Mouse (Mus musculus) c-Kit-positive CD71-positive TER-119-positive erythroid progenitor cells, embryonic 14.5 days (primary cell): ENCODE results near the gene Tef.

Experiments
- DNase-seq: peaks from one replicate; pipeline ENCODE4 v3.0.0-alpha.2; 2013; ENCODE audit warnings: low spot score

Tef gene

DNA sequence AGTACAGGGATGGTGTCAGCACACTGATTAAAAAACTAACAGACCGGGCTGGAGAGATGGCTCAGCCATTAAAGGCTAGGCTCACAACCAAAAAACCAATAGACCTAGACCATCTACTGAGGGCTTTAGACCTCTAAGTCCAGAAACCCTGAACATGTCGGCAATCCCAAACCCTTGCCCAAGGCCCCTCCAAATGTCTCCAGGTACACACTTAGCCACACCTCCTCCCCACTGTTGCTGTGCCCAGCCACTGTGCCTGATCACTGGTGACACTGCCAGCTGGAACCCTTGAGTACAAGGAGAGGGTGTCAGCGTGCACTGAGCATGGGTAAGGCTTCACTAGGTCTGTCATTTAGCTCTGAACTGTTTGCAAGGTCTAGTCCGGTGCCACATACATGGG, 3.8 kb upstream of the Tef start:
- no peak for DNase-seq

DNA sequence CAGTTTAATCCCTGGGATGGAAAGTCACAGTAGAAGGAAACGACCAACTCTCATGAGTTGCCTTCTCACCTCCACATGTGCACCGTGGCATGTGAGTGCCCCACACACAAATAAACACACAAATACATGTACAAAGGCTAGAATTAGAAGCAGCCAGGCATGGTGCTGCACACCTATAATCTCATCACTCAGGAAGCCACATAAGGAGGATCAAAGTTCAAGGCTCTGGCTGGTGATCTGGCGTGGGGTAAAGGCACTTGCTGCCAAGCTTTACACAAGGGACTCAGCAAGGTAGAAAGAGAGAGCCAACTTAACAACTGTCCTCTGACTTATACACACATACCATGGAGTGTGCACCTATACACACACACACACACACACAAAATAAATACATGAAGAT, 1.8 kb upstream of the Tef start:
- no peak for DNase-seq

DNA sequence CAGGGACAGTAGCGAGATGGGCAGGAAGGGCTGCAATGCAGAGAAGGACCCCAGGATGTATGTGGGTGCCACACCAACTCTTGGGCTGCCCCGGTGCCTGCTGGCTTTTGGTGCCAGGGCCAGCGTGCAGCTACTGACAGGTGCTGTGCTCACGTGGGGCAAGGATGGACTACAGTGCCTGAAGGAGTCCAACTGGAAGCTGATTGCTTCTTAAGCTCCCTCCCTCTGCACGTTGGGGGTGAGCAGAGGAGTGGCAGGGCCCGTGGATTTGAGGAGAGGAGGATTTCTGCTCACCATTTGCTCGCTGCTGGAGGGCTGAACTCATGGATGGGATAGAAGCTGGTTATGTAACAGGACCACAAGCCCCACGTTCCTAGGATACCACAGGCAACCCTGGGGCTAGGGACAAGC, 725 bp downstream of the Tef start:
- DNase-seq: no peak

DNA sequence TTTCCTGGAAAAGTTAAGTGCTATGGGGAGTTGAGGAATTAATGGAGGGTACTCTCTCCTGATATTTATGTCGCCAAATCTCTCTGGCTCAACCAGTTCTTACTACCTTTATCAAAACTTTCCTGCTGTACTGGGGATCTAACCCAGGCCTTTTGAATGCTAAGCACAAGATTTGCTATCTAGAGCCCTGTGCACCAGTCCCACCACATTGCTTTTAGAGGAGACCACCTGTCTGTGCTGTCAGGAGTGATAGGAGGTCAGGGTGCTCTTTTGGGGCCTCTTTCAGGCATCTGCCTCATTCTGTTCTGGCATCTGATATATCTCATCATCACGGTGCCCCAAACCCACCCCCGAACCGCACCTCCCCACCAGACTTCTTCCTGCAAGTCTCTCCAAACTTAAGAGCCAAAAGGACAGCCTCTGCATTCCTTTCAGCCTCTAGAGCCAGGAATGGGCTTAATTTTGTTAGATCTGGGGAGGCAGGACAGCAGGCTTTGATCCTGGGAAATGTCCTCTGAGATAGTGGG, 1.3 kb downstream of the Tef start:
- no peak for DNase-seq

DNA sequence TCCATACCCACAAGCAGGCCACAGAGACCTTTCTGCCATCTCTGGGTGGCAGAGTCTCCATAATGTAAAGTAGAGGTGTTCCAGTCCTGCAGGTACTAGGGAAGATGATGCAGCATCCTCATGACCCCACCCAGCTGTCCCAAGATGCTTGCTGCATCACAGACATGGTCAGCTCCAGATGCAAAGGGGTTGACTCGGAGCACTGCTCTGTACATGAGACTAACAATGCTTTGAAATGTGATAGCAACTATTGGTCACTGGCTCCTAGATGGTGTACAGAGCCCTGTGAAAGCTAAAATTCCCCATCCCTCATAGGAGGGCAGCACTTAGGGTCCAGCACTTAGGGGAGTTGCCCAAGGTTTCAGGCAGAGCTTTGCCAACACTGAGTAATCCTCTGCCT, 2.0 kb downstream of the Tef start:
- no peak for DNase-seq

DNA sequence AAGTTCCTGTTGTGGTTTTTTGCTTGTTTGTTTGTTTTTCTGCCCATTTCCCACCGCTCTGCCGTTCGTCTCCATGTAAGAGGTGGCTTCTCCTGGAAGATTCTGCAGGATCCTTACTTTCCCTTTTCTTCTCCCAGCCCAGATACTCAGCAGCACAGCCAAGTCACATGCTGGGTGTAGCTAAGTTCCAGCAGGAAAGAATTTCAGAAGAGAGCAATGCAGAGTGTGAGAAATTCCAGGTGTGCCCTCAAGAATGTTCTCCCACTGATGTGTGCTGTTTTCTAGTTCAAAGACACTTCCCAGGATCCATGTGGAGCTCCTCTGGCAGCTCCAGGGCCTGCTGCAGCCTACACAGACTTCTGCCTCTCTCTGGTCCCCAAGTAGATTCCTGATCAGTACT, 2.7 kb downstream of the Tef start:
- no peak for DNase-seq

DNA sequence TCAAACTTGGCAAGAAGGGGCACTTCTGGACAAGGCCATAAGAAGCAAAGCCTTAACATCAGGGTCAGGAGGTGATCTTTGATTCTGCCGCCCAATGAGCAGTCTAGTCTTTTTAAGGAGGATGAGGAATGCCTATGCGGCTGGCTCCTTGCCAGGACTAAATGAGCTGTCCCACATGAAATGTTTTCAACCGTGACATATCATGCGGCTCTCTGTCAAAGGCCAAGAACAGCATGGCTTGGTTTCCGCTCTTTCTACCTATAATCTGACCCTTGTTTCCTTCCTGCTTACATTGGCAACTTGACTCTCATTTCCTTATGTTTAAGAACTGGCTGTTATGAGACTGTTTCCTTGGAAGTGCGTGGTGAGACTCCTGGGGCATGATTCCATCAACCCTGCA, 3.4 kb downstream of the Tef start:
- DNase-seq: no peak

DNA sequence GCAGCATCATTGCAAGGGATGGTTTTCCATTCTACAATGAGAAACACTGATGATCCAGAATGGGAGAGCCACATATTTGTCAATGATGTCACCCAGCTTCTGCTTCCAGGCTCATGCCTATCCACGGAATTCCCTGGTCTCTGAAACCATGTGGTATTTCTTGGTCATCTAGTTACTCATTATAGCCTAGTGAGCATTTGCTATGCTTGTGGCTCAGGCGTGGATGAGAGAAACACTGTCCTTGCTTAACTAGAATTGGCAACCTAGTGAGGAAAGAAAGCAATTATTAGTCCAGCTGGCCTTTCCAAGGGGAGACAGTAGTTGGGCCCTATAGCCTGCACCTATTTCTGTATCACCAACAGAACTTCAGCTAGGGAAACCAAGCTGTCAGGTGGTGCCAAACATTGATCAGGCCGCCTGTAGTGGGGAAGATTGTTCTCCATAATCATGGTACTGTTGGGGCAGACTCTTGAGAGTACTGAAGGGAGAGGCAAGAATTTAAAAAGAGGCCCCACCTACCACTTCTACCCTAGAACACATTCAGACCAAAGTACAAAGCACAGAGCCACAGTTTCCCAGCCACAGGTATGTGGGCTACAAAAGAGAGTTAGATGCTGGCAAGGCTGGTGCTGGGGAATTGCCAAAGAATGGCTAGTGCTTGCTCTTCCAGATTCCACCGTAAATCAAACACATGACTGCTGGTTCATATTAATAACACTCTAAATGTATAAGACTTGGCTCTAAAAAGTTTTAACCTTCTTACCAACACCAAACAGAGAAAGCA, 4.6 kb downstream of the Tef start:
- DNase-seq: no peak

DNA sequence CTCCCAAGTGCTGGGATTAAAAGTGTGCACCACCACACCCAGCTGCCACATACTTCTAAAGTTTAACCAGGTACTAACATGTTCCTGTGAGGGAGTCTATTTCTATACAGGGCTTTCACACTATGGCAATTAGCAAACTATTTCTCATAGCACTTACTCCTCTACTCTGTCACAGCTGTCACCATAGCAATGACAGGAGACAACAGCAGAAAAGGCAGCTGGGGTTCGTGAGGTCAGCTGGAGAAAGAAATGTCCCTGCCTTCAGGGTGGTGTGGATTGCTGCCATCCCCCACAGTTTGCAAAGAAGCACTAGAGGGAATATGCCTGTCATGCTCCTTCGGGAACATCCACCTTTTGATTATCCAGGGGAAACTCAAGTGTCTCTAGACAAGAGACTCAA, 6.6 kb downstream of the Tef start:
- DNase-seq: no peak

DNA sequence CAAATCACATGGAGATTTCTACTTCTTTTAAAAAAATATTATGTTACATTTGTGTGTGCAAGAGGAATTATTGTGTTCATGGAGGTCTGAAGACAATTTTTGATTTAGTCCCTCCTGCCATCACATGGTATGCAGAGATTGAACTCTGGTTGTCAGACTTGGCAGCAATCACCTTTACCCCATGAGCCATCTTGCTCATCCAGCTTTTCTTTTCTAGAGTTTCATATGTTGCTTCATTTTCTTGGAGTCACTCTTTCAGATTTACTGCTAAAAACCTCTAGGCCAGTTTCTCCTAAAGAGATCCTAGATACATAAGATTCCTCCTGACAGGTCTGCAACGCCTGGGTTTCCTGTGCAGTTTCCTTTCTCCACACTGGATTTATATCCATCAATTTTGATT, 7.3 kb downstream of the Tef start:
- DNase-seq: no peak

DNA sequence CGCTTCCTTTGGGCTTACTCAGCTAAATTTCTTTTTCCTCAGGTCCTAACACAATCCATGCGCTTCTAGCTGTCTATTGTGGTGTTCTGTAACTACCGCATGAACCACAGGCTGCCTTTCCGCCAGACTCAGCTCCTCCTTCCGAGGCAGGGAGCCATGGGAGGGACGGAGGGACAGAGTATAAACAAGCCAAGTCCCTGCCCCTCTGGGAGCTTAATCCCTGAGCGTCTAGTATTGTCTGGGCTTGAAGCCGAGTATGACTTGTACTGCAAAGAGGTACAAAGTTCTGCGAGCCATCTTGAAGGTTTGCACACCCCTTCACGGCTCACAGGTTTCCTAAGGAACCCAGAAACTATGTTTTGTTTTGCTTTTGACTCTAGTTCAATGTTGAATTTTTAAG, 7.9 kb downstream of the Tef start:
- DNase-seq: no peak

DNA sequence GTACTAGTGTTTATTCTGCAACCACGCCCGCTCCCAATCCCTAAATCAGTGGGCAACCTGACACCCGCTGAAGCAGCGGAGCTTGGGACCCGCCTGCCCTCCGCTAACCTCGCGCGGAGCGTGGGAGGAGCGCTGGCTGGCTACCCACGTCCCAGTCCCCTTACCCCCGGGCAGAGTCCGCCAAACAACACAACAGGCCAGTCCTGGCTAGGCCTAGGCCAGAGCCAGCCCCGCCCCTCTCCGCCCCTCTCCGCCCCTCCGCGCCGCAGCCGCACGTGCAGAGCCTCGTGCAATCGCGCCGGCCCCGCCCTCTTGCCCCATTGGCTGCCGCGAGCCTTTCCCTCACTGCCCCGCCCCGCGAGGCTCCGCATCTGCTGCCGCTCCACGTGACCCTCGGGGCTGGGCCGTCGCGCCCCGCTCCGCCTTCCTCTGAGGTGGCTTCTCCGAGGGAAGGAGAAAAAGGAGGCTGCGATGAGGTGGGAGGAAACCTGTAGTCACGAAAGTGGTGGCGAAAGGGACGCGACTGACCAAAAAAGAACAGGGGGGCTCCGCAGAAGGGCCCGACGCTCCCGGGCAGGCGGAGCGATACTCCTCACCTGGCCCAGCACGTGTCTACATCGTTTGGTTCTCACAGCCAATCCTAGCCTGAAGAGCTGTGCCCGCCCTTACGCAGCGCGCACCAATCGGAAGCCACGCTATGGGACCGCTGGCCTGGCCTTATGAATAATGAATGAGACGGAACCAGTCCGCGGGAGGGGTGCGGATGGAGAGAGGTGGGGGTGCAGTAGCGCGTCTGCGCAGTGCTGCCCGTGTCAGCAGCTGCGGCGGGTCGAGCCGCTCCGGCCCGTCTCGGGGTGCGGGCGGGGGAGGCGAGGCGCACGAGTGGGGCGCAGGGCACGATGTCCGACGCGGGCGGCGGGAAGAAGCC, 8.7 kb downstream of the Tef start:
- DNase-seq: peak; percentile 95

DNA sequence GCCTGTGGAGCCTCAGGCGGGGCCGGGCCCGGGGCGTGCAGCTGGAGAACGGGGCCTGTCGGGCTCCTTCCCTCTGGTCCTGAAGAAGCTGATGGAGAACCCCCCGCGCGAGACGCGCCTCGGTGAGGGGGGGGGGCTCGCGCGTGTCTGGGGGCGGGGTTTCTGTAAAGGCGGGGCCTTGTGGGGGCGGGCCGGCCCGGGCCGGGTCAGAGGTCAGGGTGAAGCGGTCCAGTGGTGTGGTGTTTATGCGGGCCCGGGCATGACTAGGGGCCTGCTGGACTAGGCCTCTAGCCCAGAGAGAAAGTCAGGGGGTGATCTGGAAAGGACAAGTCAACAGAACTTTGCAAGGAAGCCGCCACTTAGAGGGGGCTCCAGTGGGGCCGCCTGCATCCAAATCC, 9.4 kb downstream of the Tef start:
- no peak for DNase-seq

DNA sequence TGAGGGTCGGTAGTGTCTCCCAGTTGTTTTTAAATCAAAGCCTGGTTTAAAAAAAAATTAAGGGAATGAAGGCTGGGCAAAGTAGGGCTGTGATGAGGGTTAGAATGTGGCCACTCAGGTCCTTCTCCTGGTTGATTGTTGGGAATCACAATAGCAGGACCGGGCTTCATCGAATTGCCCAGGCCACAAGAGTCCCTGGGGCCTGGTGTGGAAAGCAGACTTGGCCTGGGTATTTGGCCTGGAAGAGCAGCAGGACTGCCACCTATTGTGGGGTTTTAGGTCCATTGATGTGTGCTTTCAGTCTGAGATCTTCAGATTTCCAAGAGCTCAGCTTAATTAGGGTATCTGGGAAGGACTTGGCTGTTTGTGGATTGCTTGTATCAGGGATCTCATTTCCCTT, 10.1 kb downstream of the Tef start:
- DNase-seq: no peak

DNA sequence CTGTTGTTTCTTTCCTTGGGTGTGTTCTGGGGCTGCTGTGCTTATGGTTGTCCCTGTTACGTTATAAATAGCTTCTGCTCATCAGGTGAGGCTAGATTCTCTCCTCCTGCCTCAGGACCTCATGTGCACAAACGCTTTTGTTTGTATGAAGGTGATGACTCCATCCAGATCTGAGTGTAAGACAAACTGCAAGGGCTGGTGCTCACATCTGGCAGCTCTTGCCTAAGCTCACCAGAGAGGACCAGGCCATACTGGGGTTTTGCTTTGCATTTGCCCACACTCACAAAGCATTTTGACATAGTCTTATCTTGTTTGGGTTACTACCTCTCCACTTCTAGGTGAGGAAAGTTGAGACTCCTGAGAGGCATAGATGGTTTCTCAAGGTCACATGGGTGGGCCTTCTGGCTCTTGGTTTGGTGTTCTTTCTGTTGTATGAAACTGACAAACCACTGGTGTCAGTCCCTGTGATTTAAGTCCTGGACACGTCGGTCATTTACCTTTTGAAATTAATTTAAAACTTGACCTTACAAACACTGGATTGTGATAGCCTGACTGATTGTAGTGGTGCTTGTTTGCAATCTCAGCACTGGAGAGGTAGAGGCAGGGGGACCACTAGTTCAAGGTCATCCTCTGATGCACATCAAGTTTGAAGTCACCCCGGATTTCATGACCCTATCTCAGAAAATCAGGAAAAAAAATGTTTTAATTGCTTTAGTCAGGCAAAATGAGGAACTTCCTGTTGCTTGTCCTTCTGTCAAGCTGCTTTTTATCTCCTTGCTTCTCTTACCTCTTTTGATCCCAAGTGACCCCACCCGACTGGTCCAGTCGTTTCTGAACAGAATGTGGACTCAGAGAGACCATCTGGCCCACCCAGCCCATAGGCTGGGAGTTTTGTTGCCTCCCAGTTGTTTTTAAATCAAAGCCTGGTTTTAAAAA, 10.7 kb downstream of the Tef start:
- no peak for DNase-seq

DNA sequence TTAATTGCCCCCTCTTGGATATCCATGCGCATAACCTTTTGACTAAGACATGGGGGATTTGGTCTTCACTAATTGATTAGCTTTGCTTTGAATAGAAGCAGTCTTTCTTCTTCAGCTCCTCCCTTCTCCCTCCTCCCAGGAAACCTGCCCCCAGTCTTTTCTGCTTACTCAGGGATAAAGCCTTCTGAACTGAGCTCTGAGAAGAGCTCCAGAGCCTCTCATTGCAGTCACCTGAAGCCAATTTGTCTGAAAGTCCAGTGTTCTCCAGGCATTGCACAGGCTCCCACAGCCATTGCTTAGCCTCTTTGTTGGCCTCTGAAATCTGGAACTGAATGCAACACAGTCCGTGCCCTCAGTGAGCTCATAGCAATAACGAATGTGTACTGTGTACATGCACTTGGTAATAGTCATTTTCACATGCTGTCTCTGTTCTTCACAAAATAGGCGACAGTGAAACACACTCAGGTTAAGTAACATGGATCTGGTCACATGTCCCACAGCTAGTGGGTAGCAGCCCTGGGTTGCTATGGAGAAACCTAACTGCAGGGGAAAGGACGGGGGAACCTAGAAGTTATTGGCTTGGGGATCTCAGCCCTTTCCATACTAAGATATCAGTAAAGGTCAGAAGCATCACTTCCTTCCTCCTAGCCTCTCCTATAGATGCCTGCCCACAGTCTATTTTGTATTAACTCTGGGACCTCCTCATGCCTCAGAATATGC, 11.9 kb downstream of the Tef start:
- DNase-seq: no peak

DNA sequence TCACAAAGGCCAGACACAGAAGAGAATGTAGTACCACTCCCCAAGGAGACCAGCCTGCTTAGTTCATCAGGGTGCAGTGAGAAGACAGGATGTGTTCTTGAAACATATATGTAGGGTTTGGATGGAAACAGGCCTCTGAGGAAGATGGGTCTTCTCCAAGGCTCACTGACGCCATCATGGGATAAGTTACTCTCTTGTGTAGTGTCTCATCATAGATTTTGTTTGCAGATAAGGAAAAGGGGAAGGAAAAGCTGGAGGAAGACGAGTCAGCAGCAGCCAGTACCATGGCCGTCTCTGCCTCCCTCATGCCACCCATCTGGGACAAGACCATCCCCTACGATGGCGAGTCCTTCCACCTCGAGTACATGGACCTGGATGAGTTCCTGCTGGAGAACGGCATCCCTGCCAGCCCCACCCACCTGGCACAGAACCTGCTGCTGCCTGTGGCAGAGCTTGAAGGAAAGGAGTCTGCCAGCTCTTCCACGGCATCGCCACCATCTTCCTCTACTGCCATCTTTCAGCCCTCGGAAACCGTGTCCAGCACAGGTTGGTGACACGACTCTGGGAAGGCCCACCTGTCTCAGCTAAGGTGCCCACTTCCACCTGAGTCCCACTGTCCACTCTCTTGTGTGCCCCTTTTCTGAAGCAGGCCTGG, 12.6 kb downstream of the Tef start:
- DNase-seq: no peak

DNA sequence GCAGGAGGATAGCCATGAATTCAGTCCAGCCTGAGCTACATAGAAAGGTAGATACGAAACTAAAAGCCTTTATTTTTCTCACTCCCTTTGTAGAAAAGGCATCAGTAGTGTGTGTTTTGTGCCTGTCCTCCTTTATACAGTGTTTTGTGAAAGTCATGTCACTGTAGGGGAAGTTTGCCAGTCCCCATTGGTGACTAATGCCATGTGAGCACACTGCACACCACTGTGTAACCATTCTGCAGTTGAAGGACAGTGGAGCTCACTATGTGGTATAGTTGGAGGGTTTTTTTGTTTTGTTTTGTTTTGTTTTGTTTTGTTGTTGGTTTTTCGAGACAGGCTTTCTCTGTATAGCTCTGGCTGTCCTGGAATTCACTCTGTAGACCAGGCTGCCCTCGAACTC, 16.2 kb downstream of the Tef start:
- no peak for DNase-seq

DNA sequence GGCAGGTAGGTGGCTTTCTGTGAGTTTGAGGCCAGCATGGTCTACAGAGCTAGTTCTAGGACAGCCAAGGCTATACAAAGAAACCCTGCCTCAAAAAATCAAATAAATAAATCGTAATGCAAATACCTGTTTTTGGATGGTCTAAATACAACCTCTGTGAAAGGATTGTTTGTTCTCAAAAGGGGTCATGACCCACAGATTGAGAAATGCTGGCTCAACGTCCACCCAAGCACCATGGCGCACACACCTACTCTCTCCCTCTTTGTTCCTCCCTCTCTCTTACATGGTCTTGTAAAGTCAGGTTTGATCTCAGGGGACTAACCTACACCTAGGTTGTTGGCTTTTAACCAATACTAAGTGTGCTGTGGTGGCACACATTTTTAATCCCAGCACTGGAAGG, 20.4 kb downstream of the Tef start:
- no peak for DNase-seq

DNA sequence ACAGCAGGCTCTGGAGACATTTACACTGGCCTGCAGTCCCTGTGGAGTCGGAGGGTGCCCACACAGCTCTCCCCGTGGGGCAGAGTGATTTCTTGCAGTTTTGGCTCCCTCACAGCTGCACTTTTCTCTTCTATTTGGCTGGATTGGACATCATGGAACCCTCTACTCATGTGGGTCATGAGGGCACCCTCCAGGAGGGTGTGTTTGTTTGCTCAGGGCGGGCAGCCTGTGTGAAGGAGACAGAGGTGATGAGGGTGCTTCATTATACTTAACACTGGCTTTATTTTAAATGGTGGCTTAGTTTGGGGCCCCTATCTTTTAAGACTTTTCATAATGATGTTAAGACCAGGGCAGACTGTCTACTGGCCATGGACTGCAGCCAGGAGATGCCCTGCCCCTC, 22.6 kb downstream of the Tef start:
- DNase-seq: no peak
